Mouse (Mus musculus) cerebellum, adult 18-20 months (tissue): ENCODE data around the gene Fibcd1.

Source experiments
- DNase-seq, 2 experiments: peaks; one replicate each; pipeline ENCODE4 v3.0.0; 2021

Gene Fibcd1

DNA sequence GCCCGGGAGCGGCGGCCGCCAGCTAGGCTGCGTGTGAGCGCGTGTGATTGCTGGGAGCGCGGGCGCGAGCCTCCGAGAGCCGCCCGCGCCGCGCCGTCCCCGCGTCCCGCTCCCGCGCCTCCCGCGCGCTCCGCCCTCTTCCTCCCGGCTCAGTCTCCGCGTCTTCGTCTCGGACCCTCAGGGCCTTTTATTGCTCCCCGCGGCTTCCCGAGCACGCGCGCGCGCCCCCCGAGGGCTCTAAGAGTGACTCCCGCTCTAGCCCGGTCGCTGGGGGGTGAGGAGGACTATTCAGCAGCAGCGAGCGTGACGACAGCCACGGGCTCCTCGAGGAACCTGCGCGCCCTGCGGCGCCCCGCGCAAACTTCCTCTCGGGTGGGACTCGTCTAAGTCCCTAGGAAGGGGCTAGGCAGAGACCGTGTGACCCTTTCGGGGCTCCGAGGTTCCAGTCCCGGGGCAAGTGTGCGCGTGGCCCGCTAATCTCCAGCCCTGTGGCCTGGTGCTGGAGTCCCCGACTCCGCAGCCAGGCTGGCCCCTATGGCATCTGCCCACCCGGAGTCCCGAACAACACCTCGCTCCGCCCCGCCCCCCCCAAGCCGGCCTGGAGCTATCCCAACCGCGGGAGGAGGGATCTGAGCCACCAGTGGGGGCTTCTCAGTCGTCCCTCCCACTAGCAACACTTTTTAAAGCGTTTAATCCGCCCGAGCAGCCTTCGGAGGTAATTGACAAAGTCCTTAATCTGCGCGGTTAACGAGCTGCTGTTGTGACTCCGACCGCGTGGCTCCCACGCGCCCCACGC is at the start of gene Fibcd1:
Gene Fibcd1, minus strand, starts transcription at position 110 of the 796 bp plus-strand sequence.
- peak in 1 of 2 experiments; percentile 40 for DNase-seq

DNA sequence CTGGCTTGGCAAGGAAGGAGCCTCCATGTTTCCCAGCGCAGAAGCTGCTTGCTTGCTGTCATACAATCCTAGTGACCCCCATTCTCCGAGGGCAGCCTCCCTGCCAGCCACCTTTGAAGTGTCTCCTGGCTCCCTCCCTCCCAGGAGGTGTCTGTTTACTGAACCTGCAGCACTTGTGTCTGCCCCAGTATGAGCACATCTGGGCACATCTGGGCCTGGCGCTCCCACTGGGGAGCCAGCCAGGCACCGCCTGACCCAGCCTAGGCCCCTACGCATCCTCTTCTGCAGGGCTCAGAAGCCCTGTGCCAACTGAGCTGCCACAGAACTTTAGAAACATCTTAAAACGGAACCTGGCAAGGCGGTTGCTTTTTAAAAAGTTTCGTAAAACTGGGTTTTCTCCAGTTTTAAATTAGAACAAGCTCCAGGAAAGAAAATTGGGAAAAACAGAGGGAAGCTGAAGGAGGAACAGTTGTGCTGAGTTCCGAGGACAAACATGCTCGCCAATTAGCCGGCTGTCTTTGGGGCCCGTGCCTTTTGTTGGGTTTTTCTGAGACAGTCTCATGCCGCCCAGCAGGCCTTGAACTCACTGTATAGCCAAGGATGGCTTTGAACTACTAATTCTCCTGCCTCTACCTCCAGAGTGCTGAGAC is 48.5 kb upstream of the Fibcd1 start:
- DNase-seq, result no peak

DNA sequence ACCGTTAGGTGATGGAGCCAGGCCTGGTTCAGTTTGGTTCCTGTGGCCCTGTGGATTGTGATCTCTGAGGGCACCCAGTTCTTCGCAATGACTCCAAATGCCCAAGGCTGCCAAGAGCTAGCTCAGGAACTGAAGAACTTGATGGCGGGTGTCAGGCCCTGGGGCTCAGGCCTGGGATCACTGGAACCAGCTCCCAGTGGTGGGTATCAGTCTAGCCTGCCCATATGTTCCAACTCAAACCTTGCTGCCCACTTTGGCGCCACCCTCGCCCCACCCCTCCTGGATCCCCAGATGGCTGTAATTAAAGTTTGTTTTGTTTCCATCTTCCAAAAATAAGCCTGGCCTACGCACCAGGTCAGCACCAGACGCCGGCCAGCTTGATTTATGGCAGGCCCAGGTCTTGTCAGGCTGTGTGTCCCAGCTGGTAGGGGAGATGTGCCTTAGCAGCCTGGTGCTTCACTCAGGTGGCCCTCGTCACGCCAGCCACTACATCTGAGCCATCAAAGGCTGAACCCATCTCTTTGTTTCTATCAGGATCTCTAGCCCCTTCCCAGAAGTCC is 47.4 kb upstream of the Fibcd1 start:
- DNase-seq, result no peak

DNA sequence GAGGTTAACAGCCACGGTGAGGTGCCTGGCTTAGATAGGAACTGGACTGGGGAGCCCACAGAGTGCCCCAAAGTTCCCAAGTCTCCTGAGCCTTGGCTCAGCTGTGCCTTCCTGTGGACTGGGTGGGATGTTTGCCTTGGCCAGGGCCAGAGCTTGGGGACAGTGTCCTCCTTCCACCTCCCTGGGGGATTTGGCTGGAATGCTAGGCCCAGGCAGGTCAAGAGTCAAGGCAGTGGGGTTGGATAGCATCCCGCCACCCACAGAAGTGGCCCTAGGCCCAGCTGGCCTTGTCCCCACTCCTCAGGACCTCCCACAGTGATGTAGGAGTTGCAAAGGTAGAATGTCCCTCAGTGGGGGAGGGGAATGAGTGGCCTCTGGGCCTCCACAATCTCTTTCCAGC is 45.4 kb upstream of the Fibcd1 start:
- DNase-seq, result no peak

DNA sequence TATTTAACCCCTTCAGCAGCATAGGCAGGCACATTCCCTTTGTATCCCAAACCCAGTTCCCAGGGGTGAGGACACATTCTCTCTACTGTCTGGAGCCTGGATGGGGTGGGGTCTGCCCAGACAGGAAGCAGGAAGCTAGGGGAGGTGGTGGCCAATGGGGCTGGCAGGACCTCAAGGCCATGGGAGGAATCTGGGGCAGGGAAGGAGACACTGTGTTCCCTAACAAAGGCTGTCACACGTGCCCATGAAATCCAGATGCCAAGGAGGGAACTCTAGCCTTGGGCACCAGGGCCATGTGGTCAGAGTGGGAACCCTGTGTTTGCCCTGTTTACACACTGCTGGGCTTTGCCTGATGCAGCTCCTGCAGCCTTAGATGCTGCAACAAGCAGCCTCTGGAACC is 43.1 kb upstream of the Fibcd1 start:
- no peak for DNase-seq

DNA sequence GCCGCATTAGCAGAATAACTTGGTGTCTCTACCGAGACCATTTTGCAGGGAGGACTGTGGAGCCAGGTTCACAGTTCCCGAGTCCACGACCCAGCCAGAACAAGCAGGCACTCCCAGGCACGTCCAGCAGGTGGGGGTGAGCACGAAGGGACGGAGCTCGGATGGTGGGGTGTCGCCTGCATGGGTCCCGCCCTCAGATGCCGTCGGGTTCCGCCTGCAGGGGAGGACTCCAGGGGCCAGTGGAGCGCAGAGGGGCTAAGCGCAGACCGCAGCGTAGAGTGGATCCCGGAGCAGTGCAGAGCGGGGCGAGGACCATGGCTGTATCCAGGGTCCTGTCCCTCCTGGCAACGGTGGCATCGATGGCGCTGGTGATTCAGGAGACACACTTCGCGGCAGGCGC is 41.2 kb upstream of the Fibcd1 start, which contains the start of gene Lamc3:
Gene Lamc3, plus strand, starts transcription at position 262 of the 400 bp plus-strand sequence.
- peak in 1 of 2 experiments; percentile 7 for DNase-seq

DNA sequence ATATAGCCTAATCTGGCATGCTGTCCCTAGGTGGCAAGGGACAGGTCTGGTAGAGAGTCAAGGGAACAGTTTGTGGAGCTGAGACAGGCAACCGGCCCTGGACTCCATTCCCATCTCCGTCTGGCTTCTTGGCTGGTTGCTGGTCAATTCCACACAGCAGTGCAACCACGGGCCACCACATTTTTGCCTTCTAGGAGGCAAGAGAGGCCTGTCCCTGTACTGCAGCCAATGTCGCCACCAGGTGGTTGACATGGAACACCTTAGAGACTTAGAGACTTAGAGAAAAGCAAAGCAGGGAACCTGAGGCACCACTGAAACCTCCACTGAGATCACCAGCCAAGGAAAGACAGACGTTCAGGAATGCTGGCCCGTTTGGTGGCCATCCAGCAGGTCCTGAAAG is 39.0 kb upstream of the Fibcd1 start:
- DNase-seq, result peak; percentile 29 to 49

DNA sequence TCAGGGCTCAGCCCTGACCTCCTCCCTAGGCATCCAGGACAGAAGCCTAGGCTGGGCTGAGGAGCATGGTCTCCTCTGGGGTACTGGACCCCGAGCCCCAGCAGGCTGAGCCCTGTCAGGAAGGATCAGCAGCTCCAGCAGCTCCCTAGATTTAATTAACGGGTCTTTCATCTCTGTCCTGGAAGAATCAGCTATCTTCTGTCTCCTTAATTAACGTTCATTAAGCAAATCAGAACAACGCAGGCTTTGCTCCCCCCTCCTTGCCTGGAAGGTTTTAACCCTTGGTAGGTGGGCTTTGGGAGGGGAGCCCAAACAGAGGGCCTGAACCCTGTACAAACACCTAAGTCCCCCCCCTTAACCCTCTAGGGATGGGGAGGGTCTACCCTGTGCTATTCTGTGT is 37.3 kb upstream of the Fibcd1 start:
- DNase-seq, result no peak

DNA sequence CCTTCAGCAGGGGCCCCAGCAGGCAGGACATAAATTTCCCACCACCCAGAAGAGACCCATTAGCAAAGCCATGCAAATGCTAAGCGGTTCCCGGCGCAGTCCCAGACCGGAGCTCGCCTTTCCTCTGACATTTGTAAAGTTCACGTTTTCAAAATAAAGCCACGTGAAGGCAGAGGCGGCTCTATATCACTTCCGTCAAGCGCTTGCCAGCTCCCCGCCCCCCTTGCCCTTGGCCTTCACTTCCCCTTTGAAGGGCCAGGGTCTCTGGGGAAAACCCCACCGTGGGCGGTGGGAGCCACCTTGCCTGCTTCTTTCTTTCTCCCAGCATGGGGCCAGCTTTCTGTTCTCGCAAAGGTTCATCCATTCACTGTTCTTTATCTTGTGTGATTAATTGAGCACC is 35.1 kb upstream of the Fibcd1 start:
- DNase-seq, result no peak

DNA sequence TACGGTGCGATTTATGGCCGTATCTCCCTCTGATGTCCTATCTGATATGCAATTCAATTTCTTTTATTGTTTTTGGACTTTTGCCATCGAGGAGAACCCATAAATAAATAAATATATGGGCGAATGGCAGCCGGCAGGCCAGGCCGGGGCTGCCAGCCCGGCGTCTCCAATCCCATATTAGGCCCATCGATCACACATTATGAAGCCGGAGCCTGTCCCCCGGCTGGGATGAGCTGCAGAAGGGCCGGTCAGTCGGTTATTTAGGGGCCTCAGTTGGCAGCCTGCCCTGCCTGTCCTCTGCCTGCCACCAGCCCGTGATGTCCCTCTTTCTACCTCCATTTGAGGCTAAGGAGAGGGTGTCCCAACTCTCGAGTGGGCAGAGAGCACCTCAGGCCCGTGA is 32.8 kb upstream of the Fibcd1 start:
- no peak for DNase-seq

DNA sequence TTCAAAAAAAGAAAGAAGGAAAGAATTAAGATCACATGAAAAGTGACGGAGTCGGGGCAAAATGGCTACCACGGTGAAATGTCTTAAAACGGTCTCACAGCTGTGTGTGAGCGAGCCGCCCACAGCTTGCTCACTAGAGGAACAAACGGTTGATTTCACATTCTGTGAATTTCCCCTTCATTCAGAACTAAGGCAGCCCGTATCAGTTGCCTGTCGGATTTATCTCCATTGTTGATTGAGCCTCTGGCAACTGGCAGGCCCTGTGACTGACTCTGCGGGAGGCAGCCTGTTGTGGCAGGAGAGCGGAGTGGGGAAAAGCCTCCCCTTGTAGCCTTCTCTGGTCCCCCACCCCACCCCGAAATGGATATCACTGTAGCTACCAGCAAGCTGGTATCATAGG is 30.6 kb upstream of the Fibcd1 start:
- no peak for DNase-seq

DNA sequence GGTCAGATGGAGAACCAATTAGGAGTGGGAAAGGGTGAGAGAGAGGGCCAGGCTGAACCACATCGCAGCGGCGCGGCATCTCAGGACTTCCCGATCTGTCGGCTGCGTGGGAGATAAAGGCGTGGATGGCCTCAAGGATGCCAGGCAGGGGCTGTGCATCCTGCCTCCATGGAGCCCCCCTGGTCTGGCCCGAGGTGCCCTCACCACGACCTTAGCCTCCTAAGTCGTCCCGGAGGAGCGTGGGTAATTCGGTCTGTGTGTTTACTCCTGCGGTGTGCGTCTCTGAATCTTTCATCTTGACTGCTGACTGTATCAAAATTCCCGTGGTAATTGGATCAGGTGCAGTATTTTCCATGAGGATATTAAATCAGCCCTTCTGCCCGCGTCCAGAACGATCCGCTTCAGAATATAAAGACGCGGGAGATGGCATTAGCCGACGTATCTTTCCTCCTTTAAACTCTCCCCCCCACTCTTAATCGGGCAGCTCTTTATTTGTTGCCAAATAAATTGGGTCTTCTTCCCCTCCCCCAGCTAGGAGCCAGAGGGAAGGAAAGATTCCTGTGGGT is 28.6 kb upstream of the Fibcd1 start:
- no peak for DNase-seq

DNA sequence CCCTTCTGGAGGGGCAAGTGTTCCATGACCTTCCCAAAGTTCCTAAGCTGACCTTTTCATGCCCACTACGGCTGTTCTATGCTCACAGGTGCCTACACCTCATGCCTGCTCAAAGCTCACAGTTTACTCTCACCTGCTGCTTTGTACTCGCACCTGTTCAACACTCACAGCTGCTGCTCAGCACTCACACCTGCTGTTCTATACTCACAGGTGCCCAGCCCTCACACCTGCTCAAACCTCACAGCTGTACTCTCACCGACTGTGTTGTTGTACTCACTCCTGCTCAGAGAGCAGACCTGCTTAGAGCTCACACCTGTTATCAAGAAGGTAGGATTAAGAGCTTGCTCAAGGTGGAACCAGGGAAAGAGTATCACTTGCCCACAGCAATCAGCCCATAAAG is 24.9 kb upstream of the Fibcd1 start:
- DNase-seq, result no peak

DNA sequence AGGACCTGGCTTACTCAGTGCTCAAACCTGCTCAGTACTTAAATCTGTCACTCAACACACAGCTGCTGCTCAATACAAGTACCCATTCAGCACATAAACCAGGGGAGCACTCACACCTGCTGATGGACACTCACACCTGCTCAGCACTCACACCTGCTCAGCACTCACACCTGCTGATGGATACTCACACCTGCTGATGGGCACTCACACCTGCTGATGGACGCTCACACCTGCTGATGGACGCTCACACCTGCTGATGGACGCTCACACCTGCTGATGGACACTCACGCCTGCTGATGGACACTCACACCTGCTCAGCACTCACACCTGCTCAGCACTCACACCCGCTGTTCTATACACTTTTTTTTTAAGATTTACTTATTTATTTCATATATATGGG is 23.9 kb upstream of the Fibcd1 start:
- no peak for DNase-seq

DNA sequence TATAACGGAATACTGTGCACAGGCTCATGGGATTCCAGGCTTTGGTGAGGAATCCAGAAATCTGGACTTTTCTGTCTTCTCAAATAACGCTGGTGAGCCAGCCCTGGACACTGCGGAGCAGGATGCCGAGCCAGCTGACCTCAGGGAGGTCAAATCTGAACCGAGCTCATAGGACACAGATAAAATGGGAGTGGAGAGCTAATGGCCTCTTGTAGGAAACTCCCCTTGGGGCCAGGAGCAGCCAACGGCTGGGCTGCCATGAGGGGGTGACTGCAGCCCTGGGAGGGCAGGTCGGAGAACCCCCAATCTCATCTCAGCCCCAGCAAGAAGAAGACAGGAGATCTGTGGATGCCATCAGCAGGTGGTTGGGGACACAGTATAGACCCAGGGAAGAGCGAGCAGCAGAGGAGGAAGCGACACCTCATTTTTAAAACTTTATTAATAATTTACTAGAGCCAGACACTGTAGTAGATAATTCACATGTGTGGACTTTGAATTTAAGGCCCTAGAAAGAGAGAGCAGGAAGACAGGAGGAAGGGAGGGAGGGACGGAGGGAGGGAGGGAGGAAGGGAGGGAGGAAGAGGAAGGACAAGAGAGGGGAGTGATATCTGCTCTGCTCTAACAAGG is 22.8 kb upstream of the Fibcd1 start:
- DNase-seq, result no peak

DNA sequence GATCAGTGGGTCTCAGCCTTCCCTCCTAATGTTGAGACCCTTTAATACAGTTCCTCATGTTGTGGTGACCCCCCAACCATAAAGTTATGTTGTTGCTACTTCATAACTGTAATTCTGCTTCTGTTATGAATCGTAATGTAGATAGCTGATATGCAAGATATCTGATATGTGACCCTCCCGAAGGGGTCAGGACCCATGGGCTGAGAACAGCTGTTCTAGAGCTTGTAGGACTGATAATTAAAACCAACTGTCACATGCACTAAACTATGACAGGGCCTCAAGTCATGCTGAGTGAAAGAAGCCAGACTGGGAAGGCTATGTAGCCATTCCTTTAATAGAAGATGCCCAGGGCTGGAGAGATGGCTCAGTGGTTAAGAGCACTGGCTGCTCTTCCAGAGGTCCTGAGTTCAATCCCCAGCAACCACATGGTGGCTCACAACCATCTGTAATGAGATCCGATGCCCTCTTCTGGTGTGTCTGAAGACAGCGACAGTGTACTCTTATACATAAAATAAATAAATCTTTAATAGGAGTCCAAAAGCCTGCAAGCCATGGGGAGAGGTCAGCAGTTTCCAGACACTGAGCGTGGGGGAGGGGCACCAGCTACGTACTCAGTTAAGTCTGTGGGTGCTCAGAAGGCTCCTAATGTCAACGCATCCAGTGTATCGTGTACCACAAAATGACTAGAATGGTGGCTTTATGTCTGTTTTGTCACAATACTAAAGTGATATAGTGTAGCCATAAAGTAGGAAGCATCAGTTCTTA is 22.1 kb upstream of the Fibcd1 start:
- DNase-seq, result no peak

DNA sequence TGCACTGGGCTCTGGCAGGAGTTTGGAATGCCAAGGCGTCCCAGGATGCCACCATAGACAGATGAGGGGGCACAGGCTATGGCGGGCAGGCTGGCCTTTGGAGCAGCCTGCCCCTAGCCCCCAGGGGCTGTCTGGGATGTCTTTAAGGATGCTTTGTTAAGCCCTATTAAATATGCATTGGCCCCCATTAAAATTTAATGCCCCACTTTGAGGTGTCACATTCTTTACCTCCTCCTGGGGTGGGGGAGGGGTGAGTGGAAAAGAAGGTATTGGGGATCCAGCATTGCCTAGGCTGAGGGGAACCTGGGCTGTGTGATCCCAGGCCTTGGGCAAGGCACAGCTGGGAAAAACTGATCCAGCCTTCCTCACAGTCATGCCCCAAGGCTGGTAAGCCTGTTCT is 20.0 kb upstream of the Fibcd1 start:
- no peak for DNase-seq

DNA sequence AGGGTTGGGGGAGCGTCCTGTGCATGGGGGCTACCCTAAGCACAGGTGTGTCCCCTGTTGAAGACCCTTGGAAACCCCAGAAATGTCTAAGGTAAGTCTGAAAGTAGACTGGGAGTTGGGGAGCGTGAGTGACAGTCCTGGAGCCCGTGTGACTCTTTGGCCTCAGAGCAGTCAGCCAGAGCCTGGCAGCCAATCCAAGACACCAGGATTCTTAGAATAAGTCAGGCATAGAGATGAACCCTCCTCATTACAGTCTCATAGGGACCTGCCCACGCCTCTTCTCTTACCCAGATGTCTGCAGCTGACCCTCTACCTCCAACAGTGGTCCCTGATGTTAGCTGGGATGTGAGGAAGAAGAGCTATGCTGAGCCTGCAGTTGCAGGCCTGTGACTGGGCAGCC is 19.5 kb upstream of the Fibcd1 start:
- no peak for DNase-seq

DNA sequence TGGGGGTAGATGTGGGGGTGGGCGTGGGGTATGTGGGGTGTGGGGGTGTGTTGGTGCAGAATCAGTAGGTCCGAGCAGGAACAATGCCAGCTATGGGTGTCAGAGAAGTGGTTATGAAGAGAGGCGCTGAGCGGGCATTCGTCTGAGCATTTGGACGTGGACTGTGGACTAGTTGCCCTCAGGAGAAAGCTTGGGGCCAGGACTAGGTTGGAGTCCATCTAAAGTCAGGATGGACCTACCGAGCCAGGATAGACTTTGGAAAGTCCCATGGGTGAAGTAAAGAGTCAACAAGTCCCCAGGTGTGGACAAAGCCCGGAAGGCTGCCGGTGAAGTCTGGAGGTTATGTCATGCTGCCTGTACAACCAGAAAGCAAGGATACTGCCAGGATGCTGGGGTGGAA is 19.1 kb upstream of the Fibcd1 start:
- DNase-seq, result no peak

DNA sequence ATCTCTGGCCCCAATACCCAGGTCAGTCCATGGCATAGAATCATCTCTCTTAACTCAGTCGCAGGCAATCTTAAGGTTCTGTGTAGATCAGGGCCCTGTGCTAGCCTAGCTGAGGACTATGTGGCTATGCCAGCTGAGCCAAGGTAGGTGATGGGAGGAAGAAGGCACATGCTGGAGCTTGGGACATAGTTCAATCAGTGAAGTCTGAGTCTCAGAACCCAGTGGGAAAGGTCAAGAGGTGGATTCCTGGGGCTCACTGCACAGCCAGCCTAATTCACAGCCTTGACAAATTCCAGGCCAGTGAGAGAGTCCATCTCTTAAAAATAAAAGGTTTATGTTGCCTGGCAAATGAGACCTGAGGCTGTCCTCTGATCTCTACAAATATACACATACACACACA is 18.0 kb upstream of the Fibcd1 start:
- DNase-seq, result no peak

DNA sequence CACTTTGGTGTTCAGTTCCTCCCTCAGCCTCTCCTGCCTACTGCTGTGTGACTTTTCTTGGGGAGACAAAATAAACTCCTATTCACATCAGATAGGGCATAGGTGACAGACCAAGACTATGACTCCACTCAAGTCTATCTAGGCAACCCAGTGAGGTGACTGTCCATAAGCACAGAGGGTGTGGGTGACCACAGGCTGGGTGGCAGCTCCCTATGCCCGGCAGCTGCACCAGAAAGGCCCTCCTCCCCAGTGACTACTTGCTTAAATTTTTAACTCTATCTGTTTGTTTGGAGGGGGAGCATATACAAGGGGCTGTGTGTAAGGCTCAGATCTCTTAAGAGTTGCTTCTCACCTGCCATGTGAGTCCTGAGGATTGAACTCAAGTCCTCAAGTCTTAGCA is 17.1 kb upstream of the Fibcd1 start:
- DNase-seq, result no peak

DNA sequence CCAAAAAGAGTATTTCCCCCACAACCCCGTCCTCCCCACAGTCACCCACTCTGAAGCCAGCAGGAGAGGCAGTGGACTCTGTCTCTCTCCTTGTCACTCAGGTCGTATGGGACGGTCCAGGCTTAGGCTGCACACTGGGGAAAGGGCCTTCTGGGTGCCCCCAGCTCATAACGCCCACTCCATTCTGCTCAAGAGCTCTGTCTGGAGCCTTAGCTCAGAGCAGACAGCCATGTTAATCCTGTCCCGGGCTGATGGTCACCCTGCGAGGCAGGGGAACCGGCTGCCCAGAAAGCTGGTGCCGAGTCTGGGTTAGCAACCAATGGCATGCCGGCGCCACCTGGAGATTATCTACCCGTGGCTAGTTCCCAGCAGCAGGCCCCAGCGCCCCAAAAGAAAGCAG is 12.7 kb upstream of the Fibcd1 start:
- no peak for DNase-seq

DNA sequence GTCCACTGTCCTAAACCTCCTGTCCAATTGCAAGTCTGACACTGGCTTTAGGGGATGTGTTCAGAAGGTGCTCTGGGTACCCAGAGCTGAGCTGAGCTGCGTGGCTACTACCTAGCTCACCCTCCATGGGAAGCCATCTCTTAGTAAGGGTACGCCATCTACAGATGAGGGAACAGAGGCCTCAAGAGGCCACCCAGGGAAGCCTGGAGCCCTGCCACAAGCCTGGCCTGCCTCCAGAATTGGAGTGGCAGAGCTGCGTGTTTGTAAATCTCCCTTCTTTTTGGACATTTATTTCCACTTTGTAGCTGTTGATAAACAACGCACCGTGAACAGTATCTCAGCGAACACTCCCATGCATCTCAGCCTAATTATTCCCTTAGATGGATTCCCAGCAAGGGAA is 11.4 kb upstream of the Fibcd1 start:
- DNase-seq, result peak in 1 of 2 experiments; percentile 22
